Mouse (Mus musculus): Measurements from ENCODE around the gene Cd27.

- no peak for TF ChIP-seq GATA1 (IDR thresholded peaks at IDR 0.05; ENCODE audit: low read length)
- TF ChIP-seq TAL1 (IDR thresholded peaks at IDR 0.05; ENCODE audit: low read length) = no peak
Observed at GRCm38 (mm10) chr6:125260006-125260555, 23.3 kb upstream of the Cd27 start.

Data from erythroblast, embryonic 14.5 days (primary cell).